Mouse (Mus musculus) embryonic fibroblast, embryonic 13.5 days (primary cell): ENCODE measurements around the gene Cep128.

Experiments
- CTCF ChIP-seq: IDR thresholded peaks from 2 replicates; pipeline ENCODE4 v1.5.1; 2011; ENCODE audit warnings: mild to moderate bottlenecking, control low read depth, low read length, moderate library complexity, borderline replicate concordance; ENCODE audit not compliant: insufficient read depth
- POLR2A ChIP-seq: IDR thresholded peaks from 2 replicates; pipeline ENCODE4 v1.6.1; 2011; ENCODE audit warnings: low read depth, mild to moderate bottlenecking, control low read depth, low read length, moderate library complexity

GRCm38 (mm10) chr12:91266014-91266413 lies 118.2 kb downstream of the Cep128 start:
- TF ChIP-seq POLR2A: no peak
- no peak for TF ChIP-seq CTCF
